10 mouse cellular contexts compared by ENCODE assay signal in the genomic region with DNA sequence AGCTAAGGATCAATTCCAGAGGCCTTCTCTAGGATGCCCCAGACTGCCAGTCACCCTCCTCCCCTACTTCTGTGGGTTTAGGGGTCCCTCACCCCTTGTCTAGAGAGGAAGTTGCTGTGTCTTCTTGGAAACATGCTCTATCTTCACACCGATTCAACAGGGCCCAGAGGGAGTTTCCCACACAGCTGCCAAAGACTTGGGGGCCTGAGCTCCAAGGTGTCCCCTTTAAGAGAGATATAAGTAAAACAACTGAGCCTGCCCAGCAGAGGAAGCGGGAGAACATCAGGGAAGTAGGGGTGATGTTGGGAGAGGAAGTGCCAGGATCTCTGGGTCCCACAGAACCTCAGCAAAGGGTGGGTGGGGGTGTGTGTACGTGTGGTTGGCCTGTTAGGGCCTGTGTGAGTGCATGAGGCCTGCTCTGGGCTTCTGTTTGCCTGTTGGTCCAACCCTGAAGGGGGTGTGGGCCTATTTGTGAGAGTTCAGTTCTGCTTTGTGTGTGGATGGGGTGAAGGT. TPM values are rescaled to one million over a fixed set of nuclear protein-coding genes. Genes with fewer than 3 reads are reported as not detected.
DNase-seq lines count a peak whose midpoint lies in the region; ATAC-seq lines count a peak whose summit lies in the region.
"Had no signal": no experiment of that assay in that cellular context is flagged by ENCODE, and none has a peak within 500 bp of the region (broad histone marks: within the 10 kb centered on the region; RNA-seq: fewer than 3 reads in every experiment).

No protein-coding gene starts in this region.

- no peak overlapping the region for H3K27ac ChIP-seq in midbrain, embryonic 11.5 days (ENCODE audit: low read depth, low read length)
- H3K27ac ChIP-seq in midbrain, embryonic 13.5 days: no peak overlapping the region
- H3K27ac ChIP-seq in intestine, embryonic 15.5 days: 0 out of 2 replicates have a peak overlapping the region, but pooled peaks have one; percentile 90

- no peaks in the 10 kb centered on the region for H3K9me3 ChIP-seq in midbrain, embryonic 11.5 days (ENCODE audit: control insufficient read depth, low read length)
- no peaks in the 10 kb centered on the region for H3K9me3 ChIP-seq in midbrain, embryonic 13.5 days
- H3K9me3 ChIP-seq in intestine, embryonic 15.5 days: no peaks in the 10 kb centered on the region
- H3K9me3 ChIP-seq: heart, embryonic 15.5 days had no signal

- ATAC-seq in midbrain, embryonic 11.5 days (ENCODE audit: low FRiP score): no peak
- no peak for ATAC-seq in midbrain, embryonic 13.5 days
- ATAC-seq in intestine, embryonic 15.5 days: no peak

- no peaks in the 10 kb centered on the region for H3K36me3 ChIP-seq in midbrain, embryonic 11.5 days (ENCODE audit: control insufficient read depth, insufficient read depth, low read length)
- H3K36me3 ChIP-seq in midbrain, embryonic 13.5 days: no peaks in the 10 kb centered on the region
- no peaks in the 10 kb centered on the region for H3K36me3 ChIP-seq in intestine, embryonic 15.5 days
- H3K36me3 ChIP-seq: heart, embryonic 15.5 days had no signal

- WGBS in midbrain, embryonic 11.5 days: 63% methylated on average over 3 of the region's 3 CpGs
- WGBS in midbrain, embryonic 13.5 days: 57% methylated on average over 3 of the region's 3 CpGs
- WGBS in intestine, embryonic 15.5 days: 71% methylated on average over 3 of the region's 3 CpGs

- peaks cover 41% of the 10 kb centered on the region for H3K4me1 ChIP-seq in midbrain, embryonic 11.5 days (ENCODE audit: control insufficient read depth, insufficient read depth, low read length)
- H3K4me1 ChIP-seq in midbrain, embryonic 13.5 days (replicated peaks): peaks cover 64% of the 10 kb centered on the region
- peaks cover 76% of the 10 kb centered on the region for H3K4me1 ChIP-seq in intestine, embryonic 15.5 days (replicated peaks)

- H3K27me3 ChIP-seq in midbrain, embryonic 11.5 days (ENCODE audit: control insufficient read depth, insufficient read depth, low read length): peaks cover 36% of the 10 kb centered on the region
- peaks cover 62% of the 10 kb centered on the region for H3K27me3 ChIP-seq in midbrain, embryonic 13.5 days
- no peaks in the 10 kb centered on the region for H3K27me3 ChIP-seq in intestine, embryonic 15.5 days (replicated peaks)
- H3K27me3 ChIP-seq: heart, embryonic 15.5 days had no signal

- H3K9ac ChIP-seq in midbrain, embryonic 11.5 days (ENCODE audit: low read length): no peak overlapping the region
- H3K9ac ChIP-seq in midbrain, embryonic 13.5 days (replicated peaks): no peak overlapping the region
- no peak overlapping the region for H3K9ac ChIP-seq in intestine, embryonic 15.5 days
- H3K9ac ChIP-seq: heart, embryonic 15.5 days had no signal

- no peak overlapping the region for H3K4me3 ChIP-seq in midbrain, embryonic 11.5 days (ENCODE audit: low read depth, low read length)
- no peak overlapping the region for H3K4me3 ChIP-seq in midbrain, embryonic 13.5 days (replicated peaks)
- H3K4me3 ChIP-seq in intestine, embryonic 15.5 days (replicated peaks): no peak overlapping the region
- H3K4me3 ChIP-seq: heart, embryonic 15.5 days had no signal

- H3K4me2 ChIP-seq in midbrain, embryonic 11.5 days: no peak overlapping the region
- H3K4me2 ChIP-seq in midbrain, embryonic 13.5 days (replicated peaks): no peak overlapping the region
- 0 out of 2 replicates have a peak overlapping the region, but pooled peaks have one; percentile 9 for H3K4me2 ChIP-seq in intestine, embryonic 15.5 days (replicated peaks)
- H3K4me2 ChIP-seq: heart, embryonic 15.5 days had no signal

- peak; percentile 44 for DNase-seq in cerebellum, adult 9-10 months
- no peak for DNase-seq in cerebellum, postnatal 14 days
- DNase-seq in midbrain, embryonic 11.5 days (ENCODE audit: low spot score, missing footprints): peak; percentile 61
- peak; percentile 45 for DNase-seq in naive thymus-derived CD4-positive, alpha-beta T cell, adult 2 months (ENCODE audit: low read depth)
- no peak for DNase-seq in right cerebral cortex, adult 2 months (ENCODE audit: low spot score in 2 of 2)
- DNase-seq in right cerebral cortex, postnatal 10 days (ENCODE audit: low spot score in 2 of 2): no peak

RNA-seq across cellular contexts. Expression of gene Junb, which starts 4.0 kb away (rescaled TPM):
- 3.4 and 4.5 TPM in 2 replicates for polyA plus RNA-seq in midbrain, embryonic 11.5 days (2014; fragmentation: Nextera tagmentation; extraction: Ambion mirVana)
- polyA plus RNA-seq in midbrain, embryonic 13.5 days (2015; fragmentation: Nextera tagmentation; extraction: Ambion mirVana): 3.5 and 6.1 TPM in 2 replicates
- 28.4 and 30.7 TPM in 2 replicates for polyA plus RNA-seq in intestine, embryonic 15.5 days (2015; fragmentation: Nextera tagmentation; extraction: Ambion mirVana)

RNA-seq across cellular contexts. Expression of gene Hook2, which starts 7.8 kb away (rescaled TPM):
- polyA plus RNA-seq in midbrain, embryonic 11.5 days (2014; fragmentation: Nextera tagmentation; extraction: Ambion mirVana): 11.4 and 11.8 TPM in 2 replicates
- polyA plus RNA-seq in midbrain, embryonic 13.5 days (2015; fragmentation: Nextera tagmentation; extraction: Ambion mirVana): 23.5 and 23.8 TPM in 2 replicates
- polyA plus RNA-seq in intestine, embryonic 15.5 days (2015; fragmentation: Nextera tagmentation; extraction: Ambion mirVana): 68.7 and 75.8 TPM in 2 replicates

RNA-seq across cellular contexts. Expression of gene Rnaseh2a, which starts 13.0 kb away (rescaled TPM):
- polyA plus RNA-seq in midbrain, embryonic 11.5 days (2014; fragmentation: Nextera tagmentation; extraction: Ambion mirVana): 113 and 121 TPM in 2 replicates
- 66.5 and 68.6 TPM in 2 replicates for polyA plus RNA-seq in midbrain, embryonic 13.5 days (2015; fragmentation: Nextera tagmentation; extraction: Ambion mirVana)
- polyA plus RNA-seq in intestine, embryonic 15.5 days (2015; fragmentation: Nextera tagmentation; extraction: Ambion mirVana): 116 and 117 TPM in 2 replicates

RNA-seq across cellular contexts. Expression of gene Prdx2, which starts 13.2 kb away (rescaled TPM):
- 1,298 and 1,349 TPM in 2 replicates for polyA plus RNA-seq in midbrain, embryonic 11.5 days (2014; fragmentation: Nextera tagmentation; extraction: Ambion mirVana)
- polyA plus RNA-seq in midbrain, embryonic 13.5 days (2015; fragmentation: Nextera tagmentation; extraction: Ambion mirVana): 1,603 and 1,658 TPM in 2 replicates
- polyA plus RNA-seq in intestine, embryonic 15.5 days (2015; fragmentation: Nextera tagmentation; extraction: Ambion mirVana): 581 and 615 TPM in 2 replicates

RNA-seq across cellular contexts. Expression of gene Gm49661, which starts 13.3 kb away (rescaled TPM):
- polyA plus RNA-seq in midbrain, embryonic 11.5 days (2014; fragmentation: Nextera tagmentation; extraction: Ambion mirVana): not detected in 2 replicates
- polyA plus RNA-seq in midbrain, embryonic 13.5 days (2015; fragmentation: Nextera tagmentation; extraction: Ambion mirVana): not detected in 2 replicates
- polyA plus RNA-seq in intestine, embryonic 15.5 days (2015; fragmentation: Nextera tagmentation; extraction: Ambion mirVana): not detected in 2 replicates
- polyA plus RNA-seq: heart, embryonic 15.5 days; thymus, postnatal 0 days had no signal

Comparison
In these comparisons a context has a peak if more than half of its experiments do, and no peak if none do; other contexts are left out.
1. DNase-seq: peak in cerebellum, adult 9-10 months (single experiment), midbrain, embryonic 11.5 days (single experiment) and naive thymus-derived CD4-positive, alpha-beta T cell, adult 2 months (single experiment); none in cerebellum, postnatal 14 days (0 of 2), right cerebral cortex, adult 2 months (0 of 2) and right cerebral cortex, postnatal 10 days (0 of 2).